Mouse (Mus musculus) midbrain, postnatal 0 days (tissue): ENCODE data around the gene Ccdc6. TPM values are rescaled to one million over a fixed set of nuclear protein-coding genes. Genes with fewer than 3 reads are reported as not detected.

Experiments
- ATAC-seq: fragments of 200-750 bp; cut with Nextera tagmentation; 2 replicates; pipeline ENCODE4 v1.8.0; 2017; ENCODE audit warnings: moderate number of reproducible peaks, mild to moderate bottlenecking, moderate TSS enrichment, moderate library complexity; ENCODE audit not compliant: low FRiP score
- DNase-seq: peaks from one replicate; pipeline ENCODE4 v3.0.0-alpha.2; 2015; ENCODE audit warnings: low spot score
- H3K27ac ChIP-seq: fragments of 300-500 bp; sonication (generic); 2 replicates; pipeline ENCODE4 v1.5.1; 2014; ENCODE audit warnings: low read depth, mild to moderate bottlenecking, low read length, mixed read lengths
- H3K27me3 ChIP-seq: fragments of 300-500 bp; sonication (generic); 2 replicates; pipeline ENCODE4 v1.6.1; 2014; ENCODE audit warnings: low read length, control low read depth, mixed read lengths; ENCODE audit not compliant: insufficient read depth
- H3K36me3 ChIP-seq: fragments of 300-500 bp; sonication (generic); 2 replicates; pipeline ENCODE4 v1.6.1; 2014; ENCODE audit warnings: low read length, control low read depth, mixed read lengths; ENCODE audit not compliant: insufficient read depth
- H3K4me1 ChIP-seq: fragments of 300-500 bp; sonication (generic); 2 replicates; pipeline ENCODE4 v1.6.1; 2014; ENCODE audit warnings: mild to moderate bottlenecking, control low read depth, antibody characterized with exemption, low read length, mixed read lengths; ENCODE audit not compliant: insufficient read depth
- H3K4me2 ChIP-seq: fragments of 300-500 bp; sonication (generic); 2 replicates; pipeline ENCODE4 v1.6.1; 2014; ENCODE audit warnings: low read depth, mild to moderate bottlenecking, low read length, mixed read lengths; ENCODE audit not compliant: poor library complexity, severe bottlenecking
- H3K4me3 ChIP-seq: fragments of 300-500 bp; sonication (generic); 2 replicates; pipeline ENCODE4 v1.5.1; 2014; ENCODE audit warnings: low read depth, mild to moderate bottlenecking, low read length, moderate library complexity
- H3K9ac ChIP-seq: fragments of 300-500 bp; sonication (generic); replicated peaks from 2 replicates; pipeline ENCODE4 v1.6.1; 2014; ENCODE audit warnings: mild to moderate bottlenecking, low read length, moderate library complexity, mixed read lengths; ENCODE audit not compliant: poor library complexity, severe bottlenecking
- H3K9me3 ChIP-seq: fragments of 300-500 bp; sonication (generic); 2 replicates; pipeline ENCODE4 v1.6.1; 2016; ENCODE audit warnings: low read length, control low read depth
- CTCF ChIP-seq: IDR thresholded peaks from 2 replicates; pipeline ENCODE4 v1.5.1; 2016; ENCODE audit warnings: antibody characterized with exemption, mild to moderate bottlenecking
- WGBS: fragments of 180-500 bp; shearing (Covaris S2); extraction: QIAGEN DNeasy Blood & Tissue Kit; methylation state at CpG from one replicate; pipeline ENCODE4 v1.1.7; 2014; 5-methylcytosine and 5-hydroxymethylcytosine counted together
- polyA plus RNA-seq: library from polyadenylated mRNA; unstranded; fragments of >200 nt; fragmentation: Nextera tagmentation; extraction: Ambion mirVana; gene quantifications from 2 replicates; pipeline ENCODE4 v1.2.1, GENCODE M21; 2015
- total RNA-seq: library from RNA; depleted of rRNA; stranded (reverse); fragments of >200 nt; gene quantifications from 2 replicates; pipeline ENCODE4 v1.2.3, GENCODE M21; 2014

Ccdc6 gene
- total and polyA plus RNA-seq, 2 experiments from 2014 or later, result 28.0 to 43.7 TPM

GRCm38 (mm10) chr10:70063881-70064555 lies 32.9 kb upstream of the Ccdc6 start:
- Histone ChIP-seq H3K9me3 (no peaks in the 10 kb centered on the region), H3K4me2 (no peak overlapping the region), H3K9ac (no peak overlapping the region), H3K4me3 (no peak overlapping the region), H3K27me3 (no peaks in the 10 kb centered on the region), H3K36me3 (no peaks in the 10 kb centered on the region), H3K27ac (no peak overlapping the region), H3K4me1 (no peaks in the 10 kb centered on the region)
- TF ChIP-seq CTCF, result no peak
- no peak for ATAC-seq
- 90% methylated on average over 6 of the region's 6 CpGs for WGBS
- no peak for DNase-seq

GRCm38 (mm10) chr10:70065191-70065590 lies 31.7 kb upstream of the Ccdc6 start:
- DNase-seq (peak; percentile 44), ATAC-seq (no peak)
- Histone ChIP-seq H3K27ac (no peak overlapping the region), H3K4me2 (no peak overlapping the region), H3K36me3 (no peaks in the 10 kb centered on the region), H3K9me3 (no peaks in the 10 kb centered on the region), H3K9ac (no peak overlapping the region), H3K4me1 (no peaks in the 10 kb centered on the region), H3K4me3 (no peak overlapping the region), H3K27me3 (no peaks in the 10 kb centered on the region)
- no peak for TF ChIP-seq CTCF
- WGBS, result 73% methylated on average over 3 of the region's 3 CpGs

GRCm38 (mm10) chr10:70066497-70067168 lies 30.3 kb upstream of the Ccdc6 start:
- Histone ChIP-seq H3K4me3 (no peak overlapping the region), H3K9ac (no peak overlapping the region), H3K4me1 (no peaks in the 10 kb centered on the region), H3K27me3 (no peaks in the 10 kb centered on the region), H3K9me3 (no peaks in the 10 kb centered on the region), H3K36me3 (no peaks in the 10 kb centered on the region), H3K4me2 (no peak overlapping the region), H3K27ac (no peak overlapping the region)
- peak; percentile 13; the same call in 1 of the 2 replicates for ATAC-seq
- no peak for TF ChIP-seq CTCF
- DNase-seq, result peak; percentile 12
- 22% methylated on average over 8 of the region's 8 CpGs for WGBS

- DNase-seq, result peak; percentile 51
Observed at GRCm38 (mm10) chr10:70067169-70068115, 29.5 kb upstream of the Ccdc6 start.

GRCm38 (mm10) chr10:70069321-70069720 lies 27.6 kb upstream of the Ccdc6 start:
- no peaks in the 10 kb centered on the region for H3K4me1 ChIP-seq
- no peak for TF ChIP-seq CTCF
- no peaks in the 10 kb centered on the region for H3K36me3 ChIP-seq
- no peak overlapping the region for H3K27ac ChIP-seq
- no peak overlapping the region for H3K4me2 ChIP-seq
- ATAC-seq (no peak), DNase-seq (no peak)
- no peaks in the 10 kb centered on the region for H3K27me3 ChIP-seq
- no peaks in the 10 kb centered on the region for H3K9me3 ChIP-seq
- no peak overlapping the region for H3K4me3 ChIP-seq
- no peak overlapping the region for H3K9ac ChIP-seq
- WGBS, result 60% methylated on average over 6 of the region's 6 CpGs

More at GRCm38 (mm10) chr10:70067169-70068115, 29.5 kb upstream of the Ccdc6 start:
- no peak overlapping the region for H3K4me2 ChIP-seq
- H3K36me3 ChIP-seq, result no peaks in the 10 kb centered on the region
- H3K9me3 ChIP-seq, result no peaks in the 10 kb centered on the region
- WGBS, result 57% methylated on average over 6 of the region's 6 CpGs
- ATAC-seq, result peak; percentile 20; the same call in 1 of the 2 replicates
- no peaks in the 10 kb centered on the region for H3K27me3 ChIP-seq
- no peak overlapping the region for H3K27ac ChIP-seq
- H3K4me3 ChIP-seq, result no peak overlapping the region
- no peaks in the 10 kb centered on the region for H3K4me1 ChIP-seq
- H3K9ac ChIP-seq, result no peak overlapping the region
- no peak for TF ChIP-seq CTCF
